Mouse (Mus musculus): ENCODE data around the gene Selenom.

DNA sequence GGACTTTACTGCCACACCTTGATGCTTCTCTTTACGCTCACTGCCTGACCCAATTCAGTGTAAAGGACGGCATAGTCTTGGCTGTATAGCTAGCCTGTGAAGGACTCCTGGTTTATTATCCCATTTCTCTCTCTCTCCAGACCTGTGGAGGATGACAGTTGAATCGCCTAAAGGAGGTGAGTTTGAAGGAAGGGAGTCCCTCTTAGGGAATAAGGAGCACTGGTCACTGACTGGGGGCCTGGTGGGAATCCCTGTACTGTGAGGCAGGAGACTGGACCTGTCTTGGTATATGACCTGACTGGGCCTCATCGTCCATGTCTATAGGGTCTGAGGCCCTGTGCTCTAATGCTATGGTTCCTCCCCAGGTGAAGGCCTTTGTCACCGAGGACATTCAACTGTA lies 1.6 kb downstream of the Selenom start:
- TF ChIP-seq GATA1 (IDR thresholded peaks at IDR 0.05; ENCODE audit: borderline replicate concordance, low read length) (no peak), CTCF (IDR thresholded peaks at IDR 0.05; ENCODE audit: low read depth, low read length) (no peak)
